Comparison of ENCODE assay signal across 1 mouse cellular context in genomic region chrX:7057634-7058033, GRCm38 (mm10).
A peak's percentile ranks its signal among the peaks of the same experiment; 100 is the strongest.
TF ChIP-seq lines count a peak whose summit lies in the region.

No protein-coding gene starts in this region.

TF ChIP-seq in MEL, 35 proteins besides CTCF, POLR2A, EP300 and RAD21 (continued from another document):
- TF ChIP-seq MEF2A (IDR thresholded peaks at IDR 0.05; ENCODE audit: extremely low read depth, insufficient replicate concordance, low read depth, low read length, poor library complexity, severe bottlenecking) (no peak), NELFE (IDR thresholded peaks at IDR 0.05; ENCODE audit: low read depth, low read length) (no peak), GATA1 (IDR thresholded peaks at IDR 0.05; ENCODE audit: low read depth, low read length) (peak; percentile 65)
